Mouse (Mus musculus): ENCODE measurements around the gene Prim2.

DNA sequence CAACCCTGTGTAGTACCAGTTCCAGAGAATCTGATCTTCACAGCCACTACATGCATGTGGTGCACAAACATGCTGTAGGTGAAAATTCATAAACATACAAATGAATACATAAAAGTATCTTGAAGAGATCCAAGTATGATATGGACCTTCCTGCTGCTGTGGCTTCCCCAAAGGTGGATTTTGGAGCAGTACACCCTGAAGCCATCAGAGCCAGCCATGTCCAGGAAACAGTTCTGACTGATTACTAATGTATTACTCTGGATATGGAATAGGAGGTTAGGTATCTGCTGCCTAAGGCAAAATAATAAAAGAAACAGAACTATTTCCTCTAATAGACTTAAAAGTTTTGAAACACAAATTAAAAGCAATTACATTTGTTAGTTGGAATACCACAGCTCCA is 131.6 kb downstream of the Prim2 start:
- no peak for TF ChIP-seq POLR2A (IDR thresholded peaks at IDR 0.05; ENCODE audit: borderline replicate concordance, low read depth, low read length)
- TF ChIP-seq CTCF (IDR thresholded peaks at IDR 0.05; ENCODE audit: low read depth, low read length): no peak

Data from bone marrow macrophage, adult 2 months (primary cell).